Mouse (Mus musculus) c-Kit-positive CD71-negative TER-119-negative erythroid progenitor cells, embryonic 14.5 days (primary cell): ENCODE results near the gene Prcd.
"Not testable (repeated sequence)": the region's sequence is repeated elsewhere in the genome, so short reads cannot be mapped to it uniquely, and the experiment has no call there.

ENCODE experiments used
- DNase-seq: peaks from one replicate; pipeline ENCODE4 v3.0.0-alpha.2; 2013; ENCODE audit warnings: low read depth

Gene Prcd

DNA sequence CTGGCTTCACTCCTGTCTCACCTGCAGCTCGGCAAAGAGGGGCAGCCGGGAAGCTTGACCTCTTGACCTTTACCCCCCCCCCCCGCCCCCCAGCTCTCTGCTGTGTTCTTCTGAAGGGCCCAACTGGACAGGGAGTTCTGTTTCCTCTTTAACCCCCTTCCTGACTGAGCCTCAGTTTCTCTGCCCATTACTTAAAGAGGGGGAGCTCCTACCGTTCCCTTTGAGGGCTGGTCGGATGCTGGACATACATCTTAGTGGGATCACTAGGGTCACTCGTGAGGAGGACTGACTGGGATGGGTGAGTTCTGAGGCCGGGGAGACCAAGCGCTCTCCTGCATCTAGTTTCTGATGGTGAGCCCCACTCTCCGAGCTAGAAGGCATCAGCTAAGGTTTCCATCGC lies at the start of gene Prcd:
TSS of gene Prcd (plus strand) at position 301 of the 400 bp plus-strand sequence.
- no peak for DNase-seq

DNA sequence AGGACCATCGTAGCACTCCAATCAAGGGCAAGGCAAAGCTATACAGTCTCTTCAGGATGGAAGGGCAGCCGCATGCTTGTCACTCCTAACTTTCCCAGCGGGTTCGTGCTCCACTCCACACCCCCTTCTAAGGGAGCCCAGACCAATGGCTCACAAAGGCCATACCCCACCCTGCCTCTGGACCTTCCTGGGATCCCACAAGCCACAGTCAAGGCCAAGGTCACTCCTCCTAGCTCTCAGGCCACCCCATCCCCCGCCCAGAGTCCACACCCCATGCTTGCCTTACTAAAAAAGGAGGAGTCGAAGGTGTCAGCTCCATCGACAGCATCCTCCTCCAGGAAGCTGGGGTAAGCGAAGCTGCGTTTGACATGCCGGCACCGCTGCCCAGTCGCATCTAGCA lies 49.2 kb upstream of the Prcd start:
- no peak for DNase-seq

DNA sequence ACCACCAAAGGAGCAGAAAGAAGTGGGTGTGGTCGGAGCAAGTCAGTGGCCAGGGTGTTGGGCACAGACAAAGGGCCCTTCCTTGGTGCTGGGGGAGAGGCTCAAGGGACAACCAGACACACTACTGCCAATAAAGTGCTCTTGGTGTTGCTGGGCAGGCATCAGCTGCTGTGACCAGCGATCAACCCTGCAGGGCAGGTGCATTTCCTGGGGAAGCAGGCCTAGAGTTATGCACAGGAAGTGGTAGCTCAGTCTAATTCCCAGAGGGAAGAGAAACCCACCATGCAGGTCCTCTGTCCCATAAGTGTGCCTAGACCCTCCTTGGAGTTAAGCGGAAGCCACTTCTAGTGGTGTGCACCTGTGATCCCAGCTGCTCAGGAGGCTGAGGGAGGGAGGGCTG lies 45.6 kb upstream of the Prcd start:
- no peak for DNase-seq

DNA sequence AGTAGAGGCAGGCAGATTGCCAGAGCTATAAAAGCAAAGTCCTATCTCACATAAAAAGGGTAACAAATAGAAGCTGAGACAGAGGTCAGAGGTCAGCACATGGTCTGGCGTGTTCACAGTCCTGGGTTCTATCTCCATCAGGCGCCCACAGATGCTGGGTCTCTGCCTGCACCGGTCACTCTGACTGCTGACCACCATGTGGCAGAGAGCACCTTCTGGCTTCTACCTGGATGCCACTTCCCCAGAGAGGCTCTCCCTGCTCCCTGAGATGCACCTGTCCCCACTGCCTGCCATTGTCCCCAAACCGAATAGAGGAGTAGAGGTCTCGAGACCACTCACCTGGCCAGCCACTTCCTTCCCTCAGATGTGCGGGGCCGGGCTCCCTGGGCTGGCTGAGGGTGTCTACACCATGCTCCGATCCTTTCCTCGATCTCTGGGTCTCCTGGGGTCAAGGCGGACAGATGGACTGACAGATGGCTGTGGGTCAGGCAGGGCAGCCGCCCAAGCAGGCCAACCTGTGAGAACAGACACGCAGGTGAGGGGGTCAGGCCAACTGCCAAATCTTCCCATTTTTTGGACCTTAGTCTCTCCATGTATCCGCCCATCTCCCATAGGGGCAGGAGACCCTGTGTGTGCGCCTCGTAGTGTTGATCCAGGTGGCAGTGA lies 43.2 kb upstream of the Prcd start:
- no peak for DNase-seq

DNA sequence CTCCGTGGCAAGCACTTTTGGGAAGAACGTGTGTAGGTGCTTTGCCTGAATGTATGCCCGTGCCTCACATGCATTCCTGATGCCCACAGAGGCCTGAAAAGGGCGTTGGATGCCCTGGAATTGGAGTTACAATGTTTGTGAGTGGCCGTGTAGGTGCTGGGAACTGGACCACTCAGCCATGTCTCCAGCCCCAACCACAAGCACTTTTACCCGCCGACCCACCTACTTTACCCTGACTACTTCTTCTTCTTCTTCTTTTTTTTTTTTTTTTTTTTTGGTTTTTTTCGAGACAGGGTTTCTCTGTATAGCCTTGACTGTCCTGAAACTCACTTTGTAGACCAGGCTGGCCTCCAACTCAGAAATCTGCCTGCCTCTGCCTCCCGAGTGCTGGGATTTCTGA lies 42.2 kb upstream of the Prcd start:
- DNase-seq = not testable (repeated sequence)

DNA sequence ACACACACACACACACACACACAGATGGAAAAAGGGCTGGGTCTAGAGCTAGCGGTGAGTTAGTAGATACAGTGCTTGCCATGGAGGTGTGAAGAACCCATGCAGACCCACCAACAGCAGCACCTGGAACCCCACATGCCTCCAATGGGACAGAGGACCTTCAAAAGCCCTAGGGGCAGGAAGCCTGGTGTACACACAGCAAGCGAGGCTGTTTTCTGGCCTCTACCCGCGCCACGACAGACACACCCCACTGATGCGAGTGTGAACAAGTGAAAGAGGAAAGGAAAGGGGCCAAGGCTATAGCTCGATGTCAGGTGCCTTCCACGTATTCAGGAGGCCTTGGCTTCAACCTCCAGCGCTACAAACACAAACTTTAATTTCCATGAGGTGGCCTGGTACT lies 41.5 kb upstream of the Prcd start:
- no peak for DNase-seq

DNA sequence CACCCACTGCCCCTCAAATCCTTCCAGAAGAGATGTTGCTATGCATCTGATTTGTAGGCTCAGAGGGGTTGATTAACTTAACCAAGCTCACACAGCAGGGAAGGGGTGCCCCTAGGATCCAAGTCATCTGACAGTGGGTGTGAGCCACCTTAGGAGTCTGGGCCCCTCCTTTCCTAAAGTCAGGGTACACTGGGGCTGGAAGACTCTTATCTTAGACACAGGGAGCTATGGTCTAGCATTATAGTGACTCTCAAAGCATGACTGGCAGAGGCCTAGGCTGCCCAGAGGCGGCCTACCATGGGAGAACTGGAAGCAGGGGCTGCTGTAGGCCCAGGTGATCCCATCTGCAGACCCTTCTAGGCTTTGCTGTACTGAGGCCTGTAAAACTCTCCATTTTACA lies 40.8 kb upstream of the Prcd start:
- no peak for DNase-seq

DNA sequence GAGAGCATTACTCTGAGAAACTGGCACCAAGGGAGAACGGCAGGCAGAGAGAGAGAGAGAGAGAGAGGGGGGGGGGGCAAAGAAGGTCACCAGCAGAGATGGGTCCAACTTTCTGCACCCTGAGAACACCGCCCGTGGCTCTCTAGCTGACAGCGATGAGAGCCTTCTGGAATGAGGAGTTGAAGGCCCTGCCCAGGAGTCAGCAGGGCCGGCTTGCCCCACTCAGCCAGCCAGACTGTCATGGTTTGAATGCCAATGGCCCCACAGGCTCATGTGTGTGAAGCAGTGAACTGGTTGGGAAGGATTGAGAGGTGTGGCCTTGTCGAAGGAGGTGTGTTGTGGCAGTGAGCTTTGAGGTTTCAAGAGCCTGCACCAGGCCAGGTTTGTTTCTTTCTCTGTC lies 40.1 kb upstream of the Prcd start:
- no peak for DNase-seq

DNA sequence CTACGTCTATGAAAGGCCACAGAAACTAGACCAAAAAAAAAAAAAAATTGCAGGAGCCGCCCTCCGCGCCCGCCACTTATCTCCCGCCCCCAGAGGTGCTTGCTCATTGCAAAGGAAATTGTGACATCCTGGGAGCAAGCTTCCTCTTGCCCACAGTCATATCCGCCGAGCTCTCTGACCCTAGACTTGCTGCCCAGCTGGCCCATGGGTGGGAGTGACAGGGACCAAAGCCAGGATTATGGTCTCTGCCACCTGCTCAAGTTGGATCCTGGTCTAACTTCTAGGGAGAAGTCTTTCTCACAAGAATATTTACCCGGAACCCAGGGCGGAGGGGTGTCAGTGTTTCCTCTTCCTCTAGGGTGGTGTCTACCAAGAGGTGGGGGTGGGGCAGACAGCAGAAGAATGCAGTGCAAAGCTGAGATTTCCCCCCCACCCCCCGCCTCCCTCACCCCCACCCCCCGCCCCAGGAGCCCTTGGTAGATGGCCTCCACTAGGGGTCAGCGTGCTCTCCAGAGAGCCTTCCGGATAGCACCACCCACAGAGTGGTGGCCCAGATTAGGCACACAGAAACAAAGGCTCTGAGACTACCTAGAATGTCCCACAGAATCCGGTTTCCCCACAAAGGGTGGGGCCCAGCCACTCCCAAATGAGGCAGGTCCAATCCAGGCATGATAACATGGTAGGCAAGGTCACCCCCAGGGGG lies 37.4 kb upstream of the Prcd start:
- no peak for DNase-seq

DNA sequence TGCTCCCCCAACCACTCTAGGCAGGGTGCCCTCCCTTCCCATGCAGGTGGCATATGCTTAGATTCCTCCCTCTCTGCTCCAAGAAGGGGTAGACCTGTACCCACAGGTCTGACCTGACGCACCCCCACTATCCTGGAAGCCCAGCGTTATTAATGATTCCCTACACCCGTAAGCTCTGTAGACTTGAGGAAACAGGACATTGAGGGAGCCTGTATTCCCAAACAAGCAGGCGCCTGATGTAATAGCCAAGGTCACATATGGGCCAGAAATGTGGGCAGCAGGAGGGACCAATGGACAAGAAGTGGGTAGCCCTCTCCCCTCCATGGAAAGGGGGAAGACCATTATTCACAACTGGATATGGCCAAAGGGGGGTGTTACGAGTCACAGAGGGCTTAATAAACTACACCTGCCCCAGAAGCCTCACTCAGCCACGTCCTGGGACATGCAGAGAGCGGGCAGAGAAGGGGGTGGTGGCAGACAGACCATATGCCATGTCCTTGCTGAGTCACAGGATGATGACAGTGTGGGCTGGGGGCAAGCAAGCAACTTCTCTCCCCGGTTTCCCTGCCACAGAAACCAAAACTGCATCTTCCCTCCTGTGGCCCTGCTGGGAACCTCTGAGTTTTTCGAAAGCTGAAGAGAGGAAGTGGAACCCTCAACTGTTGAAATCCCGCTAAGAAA lies 36.8 kb upstream of the Prcd start:
- no peak for DNase-seq

DNA sequence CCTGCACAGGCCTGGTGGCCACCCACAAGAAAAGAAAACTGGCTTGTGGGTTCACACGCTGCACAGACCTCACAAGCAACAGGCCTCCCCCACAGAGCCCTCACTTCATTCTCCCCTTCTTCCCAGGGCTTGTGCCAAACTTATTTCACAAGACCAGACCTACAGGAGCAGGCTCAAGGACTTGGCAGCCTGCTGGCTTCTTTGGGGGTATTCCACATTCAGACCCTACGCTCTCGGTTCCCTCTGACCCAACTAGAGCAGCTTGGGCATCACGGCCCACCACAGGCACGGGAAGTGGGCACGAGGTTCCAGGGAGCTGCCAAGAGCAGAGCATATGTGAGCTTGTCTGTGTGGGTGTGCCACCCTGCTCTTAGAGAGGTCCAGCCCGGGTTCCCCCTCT lies 35.7 kb upstream of the Prcd start:
- no peak for DNase-seq

DNA sequence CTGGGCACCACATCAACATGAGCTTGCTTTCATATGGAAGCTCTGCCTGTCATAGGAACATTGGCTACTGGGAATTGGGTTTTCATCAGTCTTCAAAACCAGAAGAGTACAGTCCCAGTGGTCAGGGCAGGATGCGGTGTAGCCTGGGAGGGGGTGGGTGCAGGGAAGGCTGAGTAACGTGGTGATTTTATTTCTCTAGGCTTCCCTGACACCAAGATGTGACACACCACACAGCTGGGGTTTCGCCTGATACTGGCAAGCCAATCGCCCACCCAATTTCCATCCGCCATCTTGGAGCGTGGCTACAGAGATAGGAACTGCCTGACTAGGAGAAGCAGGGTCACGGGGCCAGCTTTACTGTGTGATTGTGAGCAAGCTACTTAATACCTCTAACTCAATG lies 34.7 kb upstream of the Prcd start:
- no peak for DNase-seq

DNA sequence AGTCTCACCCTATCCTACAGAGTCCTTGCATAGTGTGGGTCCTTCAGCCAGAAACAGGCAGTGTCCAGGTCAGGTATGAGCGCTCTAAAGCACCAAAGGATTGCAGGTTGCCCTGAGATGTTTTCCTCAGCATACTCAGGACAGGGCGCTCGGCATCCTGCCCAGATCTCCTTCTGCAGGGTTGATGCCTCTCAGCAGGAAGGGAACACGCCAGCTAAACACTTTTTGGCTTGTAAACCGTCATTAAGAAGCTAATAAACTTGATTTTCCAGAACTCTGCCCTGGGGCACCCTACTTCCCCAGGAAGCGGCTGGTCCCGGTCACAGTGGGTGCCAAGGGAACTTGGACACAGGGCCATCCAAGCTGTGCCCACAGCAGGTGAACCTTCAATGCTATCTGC lies 34.2 kb upstream of the Prcd start:
- no peak for DNase-seq

DNA sequence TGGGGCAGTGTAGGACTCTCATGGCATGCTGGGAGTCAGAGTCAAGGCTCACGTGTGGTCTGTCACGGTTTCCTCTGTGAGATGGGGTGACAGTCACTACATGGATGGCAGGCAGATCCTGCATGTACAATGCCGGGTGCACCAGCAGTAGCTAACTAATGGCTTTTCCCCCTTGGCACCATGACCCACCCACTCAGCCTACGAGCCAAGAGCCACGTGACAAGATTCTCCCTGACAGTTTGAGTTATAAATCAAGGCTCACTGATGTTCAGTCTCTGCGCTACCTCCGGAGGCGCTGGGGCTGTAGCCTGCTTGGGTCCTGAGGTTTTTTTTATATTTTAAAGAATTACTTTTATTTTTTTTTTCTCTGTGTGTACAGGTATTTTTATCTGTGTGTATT lies 33.8 kb upstream of the Prcd start:
- DNase-seq = no peak

DNA sequence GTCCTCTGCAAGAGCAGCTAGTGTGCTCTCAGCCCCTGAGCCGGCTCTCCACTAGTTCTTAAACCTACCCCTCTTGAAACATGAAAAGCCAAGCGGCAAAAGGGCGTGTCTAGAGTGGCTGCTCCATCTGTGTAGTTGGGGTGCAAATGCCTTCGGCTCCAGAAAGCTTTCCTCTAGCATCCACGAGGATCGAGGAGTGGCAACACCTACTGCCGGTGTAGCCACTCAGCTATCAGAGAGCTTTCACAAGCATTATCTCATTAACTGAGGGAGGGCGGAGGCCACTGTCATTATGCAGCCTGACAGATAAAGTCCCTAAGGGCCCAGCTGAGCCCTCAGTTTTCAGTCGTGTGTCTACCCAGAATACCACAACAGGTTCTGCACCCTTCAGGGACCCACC lies 33.3 kb upstream of the Prcd start:
- DNase-seq = no peak

DNA sequence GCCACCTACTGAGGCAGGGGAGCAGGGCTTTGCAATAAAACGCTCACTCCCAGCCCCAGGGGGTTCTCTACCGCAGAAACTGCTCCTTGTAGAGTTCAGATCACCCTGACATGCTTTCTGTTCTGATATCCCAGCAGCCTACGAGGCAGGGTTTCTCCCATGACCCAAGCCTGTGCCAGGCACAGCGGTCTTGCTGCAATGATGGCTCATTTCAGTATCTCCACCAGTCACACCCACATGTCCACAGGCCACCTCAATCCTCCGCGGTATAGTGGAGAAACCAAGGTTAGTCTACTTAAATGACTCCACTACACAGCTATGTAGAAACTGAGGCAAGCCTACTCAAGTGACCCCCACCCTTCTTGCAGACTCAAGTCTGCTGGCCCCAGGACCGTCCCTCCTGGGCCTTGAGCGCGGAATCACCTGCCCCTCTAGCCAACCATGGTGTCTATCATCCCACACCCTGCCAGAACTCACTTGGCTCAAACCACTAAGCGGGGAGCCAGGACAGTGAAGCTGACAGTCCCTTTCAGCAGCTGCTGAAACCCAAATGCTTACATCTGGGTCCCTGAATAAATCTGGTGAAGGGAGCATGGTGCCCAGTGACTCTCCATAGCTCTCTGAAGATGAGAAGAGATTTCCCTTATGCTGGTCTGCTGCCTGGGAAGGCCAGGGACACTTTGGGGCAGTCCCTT lies 32.6 kb upstream of the Prcd start:
- DNase-seq = no peak

DNA sequence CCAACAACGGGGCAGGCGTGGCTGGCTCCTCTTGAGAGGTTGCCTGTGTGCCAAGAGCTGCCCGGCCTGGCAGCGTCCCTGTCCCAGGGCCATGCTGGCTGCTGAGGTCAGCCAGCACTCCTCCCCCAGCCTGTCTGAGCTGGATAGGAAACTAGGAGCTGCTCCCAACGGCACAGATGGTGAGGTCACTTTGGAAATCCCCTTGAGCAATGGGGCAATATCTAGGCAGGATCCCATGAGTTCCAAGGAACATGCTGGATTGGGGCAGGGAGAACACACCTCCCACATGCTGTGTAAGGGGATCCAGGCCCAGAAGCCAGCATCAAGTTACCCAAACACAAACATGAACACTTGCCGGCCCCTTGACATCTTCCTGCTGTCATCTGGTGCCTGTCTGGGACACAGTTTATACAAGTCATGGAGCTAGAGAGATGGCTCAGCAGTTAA lies 32.1 kb upstream of the Prcd start:
- DNase-seq = no peak

DNA sequence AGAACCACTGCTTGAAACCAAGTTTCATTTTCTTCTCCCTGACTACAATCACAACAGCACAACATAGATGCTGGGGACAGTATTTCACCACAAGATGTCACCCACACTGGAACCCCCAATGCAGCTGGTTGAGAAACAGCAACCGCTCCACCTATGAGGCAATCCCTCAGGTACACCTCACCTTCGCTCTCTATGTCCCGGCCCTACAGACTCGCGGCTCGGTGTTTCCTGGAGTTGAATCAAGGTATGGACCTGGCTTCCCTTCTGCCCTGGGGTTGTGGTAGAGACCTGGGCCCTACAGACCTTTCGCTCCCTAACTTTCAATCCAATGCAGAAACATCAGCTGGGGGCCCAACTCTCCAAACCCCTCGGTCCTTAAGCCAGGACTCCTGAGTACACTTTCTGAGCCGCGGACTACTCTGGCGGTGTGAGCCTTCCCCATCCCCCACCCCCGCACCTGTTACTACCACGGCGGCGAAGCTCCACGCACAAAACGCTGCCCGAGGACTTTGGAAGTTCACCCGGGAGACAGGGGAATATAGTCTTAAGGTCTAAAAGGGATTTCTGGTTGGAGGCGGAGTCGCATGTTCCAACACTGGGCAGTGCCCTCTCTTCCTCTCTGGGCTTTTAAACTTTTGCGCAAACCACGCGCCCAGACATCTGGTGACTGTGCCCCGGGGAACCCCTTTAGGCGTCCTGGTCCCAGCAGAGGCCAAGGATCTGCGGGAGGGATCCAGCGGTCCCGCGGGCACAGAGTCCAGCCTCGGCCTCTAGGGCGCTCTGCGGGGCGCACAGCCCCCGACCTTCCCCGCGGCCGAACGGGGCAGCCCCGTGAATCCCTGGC lies 29.8 kb upstream of the Prcd start:
- no peak for DNase-seq

DNA sequence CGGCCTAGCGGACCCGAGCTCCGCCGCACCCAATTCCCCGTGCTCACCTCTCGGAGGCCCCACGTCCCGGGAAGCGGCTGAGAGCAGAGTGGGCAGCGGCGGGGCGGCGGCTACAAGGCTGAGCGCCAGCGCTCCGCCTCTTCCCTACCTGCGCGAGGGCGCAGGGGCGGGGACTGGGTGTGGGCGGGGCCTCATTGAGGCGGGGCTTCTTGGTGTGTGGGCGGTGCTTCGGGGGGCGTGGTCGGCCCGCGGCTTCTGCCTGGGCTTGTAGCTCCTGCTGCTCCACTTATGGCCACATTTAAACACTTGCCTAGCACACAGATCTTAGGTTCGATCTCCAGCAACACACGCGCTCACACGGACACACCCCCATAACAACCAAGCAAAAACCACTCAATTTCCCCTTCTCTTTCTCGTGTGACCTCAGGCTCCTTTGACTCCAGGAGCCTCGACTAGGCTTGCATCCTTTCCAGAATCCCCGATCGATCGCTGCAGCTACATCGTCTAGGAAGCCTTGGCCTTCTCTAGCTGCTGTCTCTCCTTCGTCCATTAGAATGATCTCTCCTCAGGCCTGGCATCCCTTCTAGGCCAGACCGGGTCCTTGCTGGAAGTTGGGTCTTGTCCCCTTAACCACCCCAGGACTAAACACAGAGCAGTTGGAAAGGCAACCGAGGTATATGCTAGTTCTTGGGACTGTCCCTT lies 29.1 kb upstream of the Prcd start:
- no peak for DNase-seq

DNA sequence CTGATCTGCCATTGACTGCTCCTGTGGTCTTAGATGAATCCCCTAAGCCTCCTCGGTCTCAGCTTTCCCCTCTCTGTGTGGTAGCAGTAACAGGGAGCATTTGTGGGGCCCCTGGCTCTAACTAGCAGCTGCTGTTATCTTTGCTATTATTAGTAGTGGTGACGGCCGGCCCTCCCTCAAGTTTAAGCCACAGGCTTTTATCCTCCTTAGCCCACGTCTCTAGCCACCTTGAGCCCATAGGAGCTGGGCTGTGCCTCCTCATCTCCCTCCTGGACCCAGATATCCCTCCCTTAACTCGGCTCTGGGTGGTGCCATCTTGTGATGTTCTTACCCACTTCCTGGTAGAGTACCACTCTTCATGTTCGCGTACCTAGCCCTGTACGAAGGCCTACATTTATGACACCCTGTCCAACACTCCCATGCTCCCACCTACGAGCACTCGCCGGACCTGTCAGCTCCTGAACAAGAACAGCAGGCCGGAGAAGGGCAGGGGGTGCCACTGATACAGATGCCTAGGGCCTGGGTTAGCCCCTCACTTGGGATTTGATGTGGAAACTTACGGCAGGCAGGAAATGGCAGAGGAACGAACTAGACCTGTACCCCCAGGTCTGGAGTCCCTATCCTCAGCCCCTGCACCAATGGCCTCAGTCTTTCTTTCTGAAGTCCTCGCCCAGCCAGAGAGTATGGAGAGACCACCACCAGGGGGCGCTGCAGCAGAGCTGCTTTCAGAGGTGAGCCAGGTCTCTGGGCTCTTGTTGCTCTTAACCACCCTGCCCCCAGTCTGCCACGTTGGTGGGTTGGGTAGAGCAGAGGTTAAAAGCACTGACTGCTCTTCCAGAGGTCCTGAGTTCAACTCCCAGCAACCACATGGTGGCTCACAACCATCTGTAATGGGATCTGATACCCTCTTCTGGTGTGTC lies 28.0 kb upstream of the Prcd start:
- no peak for DNase-seq
